Mouse (Mus musculus) neural tube, embryonic 14.5 days (tissue): ENCODE measurements at regions not wholly inside any gene's neighbourhood (a gene's known extent, or its start where the extent isn't known, plus 50 kb on each side); places are given as distances from the start of the nearest gene placed in this dataset.

Experiments
- ATAC-seq: fragments of 200-750 bp; cut with Nextera tagmentation; 2 replicates; pipeline ENCODE4 v1.8.0; 2017; ENCODE audit warnings: low read depth, mild to moderate bottlenecking, moderate TSS enrichment, moderate library complexity
- H3K27ac ChIP-seq: fragments of 300-500 bp; sonication (generic); 2 replicates; pipeline ENCODE4 v1.5.1; 2014; ENCODE audit warnings: low read depth, mild to moderate bottlenecking, control low read depth, low read length, moderate library complexity, mixed read lengths
- H3K27me3 ChIP-seq: fragments of 300-500 bp; sonication (generic); 2 replicates; pipeline ENCODE4 v1.6.1; 2014; ENCODE audit warnings: low read length; ENCODE audit not compliant: control insufficient read depth, insufficient read depth
- H3K36me3 ChIP-seq: fragments of 300-500 bp; sonication (generic); 2 replicates; pipeline ENCODE4 v1.6.1; 2014; ENCODE audit warnings: low read length, mixed read lengths; ENCODE audit not compliant: control insufficient read depth, insufficient read depth
- H3K4me1 ChIP-seq: fragments of 300-500 bp; sonication (generic); 2 replicates; pipeline ENCODE4 v1.6.1; 2014; ENCODE audit warnings: low read length; ENCODE audit not compliant: control insufficient read depth, insufficient read depth
- H3K4me2 ChIP-seq: fragments of 300-500 bp; sonication (generic); 2 replicates; pipeline ENCODE4 v1.6.1; 2014; ENCODE audit warnings: mild to moderate bottlenecking, low read depth, low read length, control low read depth
- H3K4me3 ChIP-seq: fragments of 300-500 bp; sonication (generic); 2 replicates; pipeline ENCODE4 v1.5.1; 2014; ENCODE audit warnings: low read depth, low read length, control low read depth, mixed read lengths
- H3K9ac ChIP-seq: fragments of 300-500 bp; sonication (generic); replicated peaks from 2 replicates; pipeline ENCODE4 v1.6.1; 2014; ENCODE audit warnings: low read depth, mild to moderate bottlenecking, control low read depth, low read length, mixed read lengths
- H3K9me3 ChIP-seq: fragments of 300-500 bp; sonication (generic); 2 replicates; pipeline ENCODE4 v1.6.1; 2016; ENCODE audit warnings: low read length; ENCODE audit not compliant: control insufficient read depth
- WGBS: fragments of 180-500 bp; shearing (Covaris S2); extraction: QIAGEN DNeasy Blood & Tissue Kit; methylation state at CpG from one replicate; pipeline ENCODE4 v1.1.7; 2014; 5-methylcytosine and 5-hydroxymethylcytosine counted together

DNA sequence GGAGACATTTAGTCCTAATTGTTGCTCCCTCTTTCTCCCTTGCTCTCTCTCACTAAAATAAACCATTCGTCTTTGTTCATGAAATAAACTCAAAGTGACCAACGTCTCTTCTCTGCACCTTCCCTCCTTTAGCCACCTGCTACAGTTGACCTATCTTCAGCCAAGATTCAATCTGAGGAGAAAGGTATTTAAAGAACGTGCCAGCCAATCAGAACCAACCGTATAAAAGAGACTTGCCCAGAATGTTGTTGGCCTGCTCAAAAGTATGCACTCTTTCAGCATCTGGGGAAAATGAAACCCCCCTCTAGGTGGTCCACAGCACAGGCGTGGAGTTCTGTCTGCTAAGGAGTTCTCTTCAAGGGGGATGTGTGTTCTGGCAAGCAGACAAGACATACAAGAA is 60.0 kb upstream of the Fer start:
- WGBS = 80% methylated on average over 5 of the region's 5 CpGs
- H3K4me2 ChIP-seq = no peak overlapping the region
- no peak overlapping the region for H3K27ac ChIP-seq
- no peak for ATAC-seq
- no peaks in the 10 kb centered on the region for H3K27me3 ChIP-seq
- no peaks in the 10 kb centered on the region for H3K4me1 ChIP-seq
- no peaks in the 10 kb centered on the region for H3K36me3 ChIP-seq
- no peaks in the 10 kb centered on the region for H3K9me3 ChIP-seq
- H3K4me3 ChIP-seq = no peak overlapping the region
- H3K9ac ChIP-seq = no peak overlapping the region

DNA sequence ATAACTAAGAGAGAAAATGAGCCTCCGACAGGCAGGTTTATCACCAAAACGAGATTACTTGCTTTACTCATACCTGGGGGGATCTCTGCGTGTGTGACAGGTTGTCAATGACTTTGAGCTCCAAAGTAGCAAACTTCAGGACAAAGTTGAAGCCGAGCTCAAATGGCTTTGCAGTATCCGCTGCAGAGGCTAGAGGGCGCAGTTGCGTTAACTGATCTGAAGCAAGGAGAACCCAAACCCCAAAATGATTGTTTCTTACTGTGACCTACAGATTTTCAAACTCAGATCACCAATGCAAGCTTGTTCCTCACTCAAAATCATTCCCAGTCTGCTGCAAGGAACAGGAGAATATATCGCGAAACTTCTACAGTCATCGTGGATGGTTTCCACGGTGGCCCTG is 59.3 kb upstream of the Fer start:
- H3K27me3 ChIP-seq = no peaks in the 10 kb centered on the region
- no peaks in the 10 kb centered on the region for H3K36me3 ChIP-seq
- no peak for ATAC-seq
- H3K4me2 ChIP-seq = no peak overlapping the region
- H3K4me3 ChIP-seq = no peak overlapping the region
- H3K9me3 ChIP-seq = no peaks in the 10 kb centered on the region
- 29% methylated on average over 11 of the region's 11 CpGs for WGBS
- no peaks in the 10 kb centered on the region for H3K4me1 ChIP-seq
- no peak overlapping the region for H3K27ac ChIP-seq
- H3K9ac ChIP-seq = no peak overlapping the region

DNA sequence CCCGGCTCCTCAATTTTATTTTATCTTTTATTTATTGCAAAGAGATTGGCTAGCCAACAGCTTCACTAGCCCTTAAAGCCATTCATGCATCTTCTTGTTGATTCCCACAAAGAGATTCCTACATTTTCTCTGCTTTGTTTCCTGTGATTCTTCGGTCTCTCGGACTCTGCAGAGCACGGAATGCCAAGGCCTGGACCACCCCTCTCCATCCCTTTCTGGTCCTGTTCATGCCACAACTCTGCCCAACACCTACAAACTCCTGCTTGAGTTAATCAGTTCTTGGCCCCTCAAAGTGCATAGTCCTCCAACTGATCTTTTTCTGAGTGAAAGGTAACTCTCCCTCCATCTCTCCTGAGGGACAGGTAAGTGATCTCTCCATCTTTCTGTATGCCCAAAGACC is 58.4 kb upstream of the Fer start:
- H3K4me3 ChIP-seq = no peak overlapping the region
- H3K27me3 ChIP-seq = no peaks in the 10 kb centered on the region
- no peaks in the 10 kb centered on the region for H3K9me3 ChIP-seq
- no peak overlapping the region for H3K4me2 ChIP-seq
- H3K9ac ChIP-seq = no peak overlapping the region
- no peak overlapping the region for H3K27ac ChIP-seq
- no peaks in the 10 kb centered on the region for H3K4me1 ChIP-seq
- ATAC-seq = no peak
- WGBS = 94% methylated on average over 4 of the region's 4 CpGs
- H3K36me3 ChIP-seq = no peaks in the 10 kb centered on the region

DNA sequence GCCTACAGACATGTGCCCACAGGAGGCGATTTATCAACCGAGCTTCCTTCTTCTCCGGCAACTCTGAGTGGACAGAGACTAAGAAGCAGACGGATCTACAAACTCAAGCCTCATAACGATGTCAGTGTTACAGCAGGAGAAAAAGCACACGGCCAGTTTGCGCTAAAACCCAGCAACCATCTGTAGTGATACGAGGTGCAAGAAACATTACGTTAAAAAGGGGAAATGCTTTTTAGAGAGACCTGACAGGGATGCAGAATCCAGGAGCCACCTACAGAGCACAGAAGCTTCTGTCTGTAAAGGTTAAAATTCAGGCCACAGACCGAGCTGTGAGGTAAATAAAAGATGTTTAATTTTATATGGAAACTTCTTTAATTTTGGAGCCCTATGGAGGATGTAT is 56.5 kb upstream of the Fer start:
- H3K27ac ChIP-seq = no peak overlapping the region
- H3K4me2 ChIP-seq = no peak overlapping the region
- 88% methylated on average over 10 of the region's 10 CpGs for WGBS
- no peak for ATAC-seq
- no peaks in the 10 kb centered on the region for H3K27me3 ChIP-seq
- H3K4me3 ChIP-seq = no peak overlapping the region
- H3K36me3 ChIP-seq = no peaks in the 10 kb centered on the region
- H3K9me3 ChIP-seq = no peaks in the 10 kb centered on the region
- H3K9ac ChIP-seq = no peak overlapping the region
- no peaks in the 10 kb centered on the region for H3K4me1 ChIP-seq

DNA sequence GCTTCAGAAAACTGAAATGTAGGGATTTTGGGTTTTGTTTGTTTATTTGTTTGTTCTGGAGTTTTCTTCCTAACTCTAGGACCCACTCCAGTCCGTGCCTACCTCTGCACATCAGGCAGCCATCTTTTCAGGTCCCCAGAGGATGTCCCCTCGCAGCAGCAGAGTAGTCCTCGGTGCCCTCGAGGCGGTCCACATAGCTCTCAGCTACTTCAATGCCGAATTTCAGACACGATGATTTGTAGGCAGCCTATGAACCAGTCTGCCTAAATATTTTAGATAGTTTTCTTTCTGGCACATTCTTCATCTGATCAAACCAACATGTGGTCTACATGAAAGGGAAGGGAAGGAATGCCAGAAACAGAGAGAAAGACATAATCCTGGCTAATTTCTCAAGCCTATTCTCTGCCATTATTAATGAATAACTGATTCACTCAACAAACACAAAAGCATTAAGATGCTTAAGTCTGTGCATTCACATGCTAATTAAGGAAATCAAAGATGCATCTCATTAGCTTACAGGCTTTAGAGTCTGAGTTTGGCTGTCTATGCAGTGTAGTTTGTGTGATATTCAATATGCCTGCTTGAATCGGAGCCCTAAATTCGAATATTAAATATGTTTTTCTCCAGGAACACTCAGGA is 55.2 kb upstream of the Fer start:
- Histone ChIP-seq H3K4me3 (no peak overlapping the region), H3K4me2 (no peak overlapping the region), H3K9me3 (no peaks in the 10 kb centered on the region), H3K9ac (no peak overlapping the region), H3K4me1 (no peaks in the 10 kb centered on the region), H3K36me3 (no peaks in the 10 kb centered on the region), H3K27ac (no peak overlapping the region), H3K27me3 (no peaks in the 10 kb centered on the region)
- 30% methylated on average over 9 of the region's 9 CpGs for WGBS
- peak; percentile 57 for ATAC-seq

DNA sequence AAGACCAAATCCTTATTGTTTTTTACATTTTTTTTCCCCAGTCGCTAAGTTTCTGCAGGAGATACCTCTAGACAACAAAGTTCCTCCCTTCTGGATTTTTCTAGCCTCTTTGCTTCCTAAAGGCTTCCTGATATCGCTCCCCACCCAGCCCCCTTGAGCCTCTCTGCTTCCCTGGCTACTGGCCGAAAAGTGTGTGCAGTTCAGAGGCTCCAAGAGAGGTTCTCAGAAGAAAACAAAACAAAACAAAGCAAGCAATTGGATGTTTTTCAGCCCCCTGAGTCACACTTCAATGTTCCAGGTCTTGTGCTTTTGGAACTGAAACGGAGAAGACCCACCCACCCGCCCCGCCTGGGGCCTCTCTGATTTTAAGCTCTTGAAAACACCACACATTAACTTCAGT is 54.1 kb upstream of the Fer start:
- no peak overlapping the region for H3K4me2 ChIP-seq
- no peak overlapping the region for H3K27ac ChIP-seq
- H3K9me3 ChIP-seq = no peaks in the 10 kb centered on the region
- H3K36me3 ChIP-seq = no peaks in the 10 kb centered on the region
- H3K9ac ChIP-seq = no peak overlapping the region
- H3K4me3 ChIP-seq = no peak overlapping the region
- ATAC-seq = no peak
- H3K4me1 ChIP-seq = no peaks in the 10 kb centered on the region
- WGBS = 42% methylated on average over 6 of the region's 6 CpGs
- H3K27me3 ChIP-seq = no peaks in the 10 kb centered on the region

DNA sequence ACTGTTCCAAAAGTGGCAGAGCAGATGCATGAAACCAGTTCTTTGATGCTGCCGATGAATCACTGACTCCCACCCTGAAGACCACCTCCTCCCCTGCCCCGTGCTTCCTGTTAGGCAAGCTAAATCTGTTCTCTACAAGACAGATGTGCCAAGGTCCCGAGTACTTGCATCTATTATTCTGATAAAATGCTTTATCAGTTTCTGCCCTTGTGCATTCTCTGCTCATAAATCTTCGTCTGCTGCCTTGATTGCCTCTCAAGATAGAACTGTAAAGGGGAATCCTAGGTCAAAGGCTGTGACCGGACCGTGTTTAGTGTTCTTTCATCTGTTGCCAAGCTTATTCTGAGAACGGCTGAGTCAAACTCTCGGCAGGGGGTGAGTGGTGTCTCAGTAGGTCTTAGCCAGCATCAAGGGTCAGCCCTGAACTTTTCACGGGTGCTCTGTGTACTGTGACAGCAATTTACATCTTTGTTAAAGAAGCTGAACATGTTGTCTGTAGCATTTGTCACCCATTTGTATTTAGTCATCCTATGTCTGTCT is 51.5 kb upstream of the Fer start:
- H3K27ac ChIP-seq = no peak overlapping the region
- H3K27me3 ChIP-seq = no peaks in the 10 kb centered on the region
- no peak overlapping the region for H3K4me2 ChIP-seq
- no peaks in the 10 kb centered on the region for H3K4me1 ChIP-seq
- 31% methylated on average over 9 of the region's 9 CpGs for WGBS
- no peaks in the 10 kb centered on the region for H3K9me3 ChIP-seq
- no peaks in the 10 kb centered on the region for H3K36me3 ChIP-seq
- H3K4me3 ChIP-seq = no peak overlapping the region
- ATAC-seq = no peak
- no peak overlapping the region for H3K9ac ChIP-seq

DNA sequence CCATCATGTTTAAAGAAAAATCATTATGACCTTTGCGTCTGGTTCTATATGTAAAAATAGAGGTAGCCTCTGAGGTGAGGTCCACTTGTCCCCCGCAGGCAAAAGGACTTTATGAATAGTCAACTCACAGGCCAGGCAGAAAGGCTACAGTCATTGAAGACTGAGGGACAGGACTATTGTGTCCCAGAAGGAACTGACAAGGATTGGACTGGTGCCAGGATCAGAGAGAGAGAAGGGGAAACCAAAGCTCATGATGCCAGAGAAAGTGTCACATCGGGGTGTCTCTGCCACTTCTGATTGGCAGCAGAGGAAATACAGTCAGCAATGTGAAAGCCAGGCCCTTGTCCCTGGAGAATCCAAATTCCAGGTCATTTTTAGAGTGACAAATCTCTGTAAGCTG is 50.3 kb upstream of the Fer start:
- Histone ChIP-seq H3K9ac (no peak overlapping the region), H3K4me1 (no peaks in the 10 kb centered on the region), H3K4me2 (no peak overlapping the region), H3K9me3 (no peaks in the 10 kb centered on the region), H3K27me3 (no peaks in the 10 kb centered on the region), H3K4me3 (no peak overlapping the region), H3K36me3 (no peaks in the 10 kb centered on the region), H3K27ac (no peak overlapping the region)
- WGBS = 61% methylated on average over 3 of the region's 3 CpGs
- ATAC-seq = no peak; the same call in 1 of the 2 replicates
